Mouse (Mus musculus): ENCODE data around the gene Card14. TPM values are rescaled to one million over a fixed set of nuclear protein-coding genes. Genes with fewer than 3 reads are reported as not detected.

Gene Card14
- total RNA-seq, 1 experiment, result 0.22 TPM

DNA sequence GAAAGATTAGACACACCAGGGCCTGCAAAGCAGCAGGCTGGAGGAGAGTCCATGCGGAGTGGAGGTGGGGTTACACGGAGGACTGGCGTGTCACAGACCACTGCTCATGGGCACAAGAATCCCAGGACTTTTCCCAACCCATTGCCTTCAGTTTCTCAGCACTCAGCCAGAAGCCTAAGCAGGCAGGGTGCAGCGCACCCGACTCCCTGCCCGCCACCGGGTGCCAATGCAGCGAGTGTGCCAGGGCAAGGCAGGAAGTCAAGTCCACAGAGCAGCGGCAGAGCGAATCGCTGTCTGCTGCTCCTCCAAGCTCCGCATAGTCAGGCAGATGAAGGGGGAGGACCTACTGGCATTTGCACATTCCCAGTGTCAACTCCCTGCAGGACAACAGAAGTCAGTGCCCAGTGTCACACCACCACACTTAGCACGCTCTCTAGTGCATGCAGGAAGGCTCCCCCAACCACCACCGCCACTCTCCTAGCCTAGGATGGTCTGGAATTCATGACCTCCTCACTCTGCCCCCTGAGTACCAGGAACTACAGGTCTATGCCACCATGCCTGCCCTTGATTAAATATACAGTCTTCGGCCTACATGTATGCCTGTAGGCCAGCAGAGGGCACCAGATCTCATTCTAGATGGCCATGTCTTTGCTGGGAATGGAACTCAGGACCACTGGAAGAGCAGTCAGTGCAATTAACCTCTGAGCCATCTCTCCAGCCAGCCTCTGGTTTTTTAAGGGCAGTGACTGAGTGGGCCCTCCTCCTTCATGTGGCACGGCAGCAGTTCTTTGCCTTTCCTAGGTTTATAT lies 2.5 kb upstream of the Card14 start:
- Histone ChIP-seq H3K4me3 (ENCODE audit: insufficient read depth in 1 of 2, low read depth in 1 of 2, low read length in 2 of 2, poor library complexity in 1 of 2, severe bottlenecking in 1 of 2) (peak overlapping the region; percentile 32 to 48; a peak in 2 of 4 replicates), H3K4me1 (ENCODE audit: control insufficient read depth in 2 of 2, insufficient read depth in 2 of 2, low read length in 2 of 2, poor library complexity in 1 of 2) (peaks cover 3 to 9% of the 10 kb centered on the region in 2 experiments; a peak in 1 of 4 replicates), H3K36me3 (ENCODE audit: control insufficient read depth, insufficient read depth, low read length, poor library complexity, severe bottlenecking) (no peaks in the 10 kb centered on the region), H3K9ac (ENCODE audit: insufficient read depth, low read depth, low read length, poor library complexity, severe bottlenecking) (peak overlapping the region; percentile 53; the same call in 1 of the 2 replicates), H3K27ac (ENCODE audit: insufficient read depth, low read depth, low read length, poor library complexity, severe bottlenecking) (no peak overlapping the region), H3K9me3 (ENCODE audit: control insufficient read depth, insufficient read depth, low read depth, low read length) (no peaks in the 10 kb centered on the region)
- TF ChIP-seq ZC3H11A (IDR thresholded peaks at IDR 0.05; ENCODE audit: borderline replicate concordance, low read depth, low read length) (peak; percentile 18), MAFK (IDR thresholded peaks at IDR 0.05; ENCODE audit: insufficient read depth, low read depth, low read length) (no peak), ZNF384 (IDR thresholded peaks at IDR 0.05; ENCODE audit: low read depth, low read length) (no peak), HCFC1 (IDR thresholded peaks at IDR 0.05; ENCODE audit: borderline replicate concordance, insufficient read depth, low read length) (no peak)
- in situ Hi-C loops (cut with MboI; ENCODE audit: low sequenced_read_pairs in 2 of 2, unreplicated experiment in 2 of 2), result no loop called here
- DNase-seq (ENCODE audit: low read depth, low spot score), result peak; percentile 66

DNA sequence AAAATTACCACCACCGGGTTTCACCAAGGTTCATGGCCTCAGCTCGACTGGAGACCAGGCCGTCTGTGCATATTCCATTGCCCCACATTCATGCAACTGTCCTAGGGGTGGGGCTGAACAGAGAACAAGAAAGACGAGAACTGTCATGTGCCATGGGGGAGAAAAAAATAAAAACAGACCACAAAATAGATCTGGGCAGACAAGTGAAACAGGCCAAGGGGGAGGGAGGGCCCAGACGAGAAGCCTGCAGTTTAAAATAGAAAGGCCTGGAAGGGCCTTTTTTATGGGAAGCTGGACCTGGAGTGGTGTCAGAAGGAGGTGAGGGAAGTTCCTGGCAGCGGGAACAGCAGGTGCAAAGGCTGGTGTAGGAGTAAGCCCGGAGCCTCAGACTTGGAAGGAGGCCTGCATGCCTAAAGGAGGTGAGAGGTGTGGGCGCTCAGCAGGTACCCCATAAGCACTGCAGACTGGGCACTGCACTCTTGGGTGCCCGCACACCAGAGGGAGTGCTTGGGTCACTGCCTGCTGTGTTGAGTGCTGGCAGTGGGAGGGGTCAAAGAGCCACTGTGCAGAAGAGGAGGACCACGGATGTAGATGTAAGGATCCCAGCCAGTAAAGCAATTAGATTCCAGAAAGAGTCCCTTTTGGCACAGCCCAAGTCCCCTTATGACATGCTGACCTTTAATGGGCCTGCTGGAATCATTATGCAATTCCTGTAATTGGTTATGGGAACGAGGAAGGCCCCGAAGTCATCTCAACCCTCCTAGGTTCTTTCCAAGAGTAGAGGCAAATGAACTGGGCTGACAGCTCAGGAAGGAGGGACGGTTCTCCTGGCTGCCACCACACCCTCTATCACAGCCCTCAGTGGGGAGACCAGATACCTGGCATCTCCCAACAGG lies 558 bp upstream of the Card14 start:
- no peak for TF ChIP-seq CHD2 (IDR thresholded peaks at IDR 0.05; ENCODE audit: low read depth, low read length)
- TF ChIP-seq MAFK (IDR thresholded peaks at IDR 0.05; ENCODE audit: insufficient read depth, low read depth, low read length), result no peak
- TF ChIP-seq ZNF384 (IDR thresholded peaks at IDR 0.05; ENCODE audit: low read depth, low read length), result no peak
- no peak for TF ChIP-seq ZC3H11A (IDR thresholded peaks at IDR 0.05; ENCODE audit: borderline replicate concordance, low read depth, low read length)
- no peak for TF ChIP-seq HCFC1 (IDR thresholded peaks at IDR 0.05; ENCODE audit: borderline replicate concordance, insufficient read depth, low read length)
- no peak overlapping the region for H3K9ac ChIP-seq (ENCODE audit: insufficient read depth, low read depth, low read length, poor library complexity, severe bottlenecking)
- no peak for DNase-seq (ENCODE audit: low read depth, low spot score)
- peaks cover 3 to 11% of the 10 kb centered on the region in 2 experiments; a peak in 1 of 4 replicates for H3K4me1 ChIP-seq (ENCODE audit: control insufficient read depth in 2 of 2, insufficient read depth in 2 of 2, low read length in 2 of 2, poor library complexity in 1 of 2)
- no peaks in the 10 kb centered on the region for H3K9me3 ChIP-seq (ENCODE audit: control insufficient read depth, insufficient read depth, low read depth, low read length)
- no peak overlapping the region for H3K27ac ChIP-seq (ENCODE audit: insufficient read depth, low read depth, low read length, poor library complexity, severe bottlenecking)
- in situ Hi-C loops (cut with MboI; ENCODE audit: low sequenced_read_pairs in 2 of 2, unreplicated experiment in 2 of 2), result no loop called here
- no peaks in the 10 kb centered on the region for H3K36me3 ChIP-seq (ENCODE audit: control insufficient read depth, insufficient read depth, low read length, poor library complexity, severe bottlenecking)
- H3K4me3 ChIP-seq (ENCODE audit: insufficient read depth in 1 of 2, low read depth in 1 of 2, low read length in 2 of 2, poor library complexity in 1 of 2, severe bottlenecking in 1 of 2), result no peak overlapping the region

- Histone ChIP-seq H3K36me3 (ENCODE audit: control insufficient read depth, insufficient read depth, low read length, poor library complexity, severe bottlenecking) (no peaks in the 10 kb centered on the region), H3K9me3 (ENCODE audit: control insufficient read depth, insufficient read depth, low read depth, low read length) (no peaks in the 10 kb centered on the region), H3K9ac (ENCODE audit: insufficient read depth, low read depth, low read length, poor library complexity, severe bottlenecking) (no peak overlapping the region; the same call in 1 of the 2 replicates), H3K4me1 (ENCODE audit: control insufficient read depth in 2 of 2, insufficient read depth in 2 of 2, low read length in 2 of 2, poor library complexity in 1 of 2) (peaks cover 3 to 11% of the 10 kb centered on the region in 2 experiments; a peak in 1 of 4 replicates), H3K27ac (ENCODE audit: insufficient read depth, low read depth, low read length, poor library complexity, severe bottlenecking) (no peak overlapping the region), H3K4me3 (ENCODE audit: insufficient read depth in 1 of 2, low read depth in 1 of 2, low read length in 2 of 2, poor library complexity in 1 of 2, severe bottlenecking in 1 of 2) (no peak overlapping the region)
- in situ Hi-C loops (cut with MboI; ENCODE audit: low sequenced_read_pairs in 2 of 2, unreplicated experiment in 2 of 2), result no loop called here
- DNase-seq (ENCODE audit: low read depth, low spot score), result no peak
- no peak for TF ChIP-seq CHD2 (IDR thresholded peaks at IDR 0.05; ENCODE audit: low read depth, low read length)
- TF ChIP-seq HCFC1 (IDR thresholded peaks at IDR 0.05; ENCODE audit: borderline replicate concordance, insufficient read depth, low read length), result no peak
- no peak for TF ChIP-seq ZC3H11A (IDR thresholded peaks at IDR 0.05; ENCODE audit: borderline replicate concordance, low read depth, low read length)
- TF ChIP-seq MAFK (IDR thresholded peaks at IDR 0.05; ENCODE audit: insufficient read depth, low read depth, low read length), result no peak
- TF ChIP-seq ZNF384 (IDR thresholded peaks at IDR 0.05; ENCODE audit: low read depth, low read length), result no peak
These were observed 348 bp downstream of the Card14 start for GRCm38 (mm10) chr11:119307916-119308315.

GRCm38 (mm10) chr11:119310621-119311020 lies 3.1 kb downstream of the Card14 start:
- in situ Hi-C loops (cut with MboI; ENCODE audit: low sequenced_read_pairs in 2 of 2, unreplicated experiment in 2 of 2), result no loop called here
- H3K4me3 ChIP-seq (ENCODE audit: insufficient read depth in 1 of 2, low read depth in 1 of 2, low read length in 2 of 2, poor library complexity in 1 of 2, severe bottlenecking in 1 of 2), result no peak overlapping the region
- no peak for DNase-seq (ENCODE audit: low read depth, low spot score)
- H3K4me1 ChIP-seq (ENCODE audit: control insufficient read depth in 2 of 2, insufficient read depth in 2 of 2, low read length in 2 of 2, poor library complexity in 1 of 2), result peaks cover 3 to 9% of the 10 kb centered on the region in 2 experiments; a peak in 1 of 4 replicates
- no peak overlapping the region for H3K27ac ChIP-seq (ENCODE audit: insufficient read depth, low read depth, low read length, poor library complexity, severe bottlenecking)
- no peaks in the 10 kb centered on the region for H3K9me3 ChIP-seq (ENCODE audit: control insufficient read depth, insufficient read depth, low read depth, low read length)
- H3K36me3 ChIP-seq (ENCODE audit: control insufficient read depth, insufficient read depth, low read length, poor library complexity, severe bottlenecking), result no peaks in the 10 kb centered on the region
- TF ChIP-seq HCFC1 (IDR thresholded peaks at IDR 0.05; ENCODE audit: borderline replicate concordance, insufficient read depth, low read length) (no peak), ZC3H11A (IDR thresholded peaks at IDR 0.05; ENCODE audit: borderline replicate concordance, low read depth, low read length) (no peak), ZNF384 (IDR thresholded peaks at IDR 0.05; ENCODE audit: low read depth, low read length) (no peak)
- H3K9ac ChIP-seq (ENCODE audit: insufficient read depth, low read depth, low read length, poor library complexity, severe bottlenecking), result no peak overlapping the region
